Mouse (Mus musculus) kidney, postnatal 14 days (tissue): ENCODE results near the gene Myh7b.
"Not testable (repeated sequence)": the region's sequence is repeated elsewhere in the genome, so short reads cannot be mapped to it uniquely, and the experiment has no call there.

Experiments
- DNase-seq: peaks from one replicate; pipeline ENCODE4 v3.0.0; 2022; ENCODE audit warnings: mixed read lengths

Myh7b gene

DNA sequence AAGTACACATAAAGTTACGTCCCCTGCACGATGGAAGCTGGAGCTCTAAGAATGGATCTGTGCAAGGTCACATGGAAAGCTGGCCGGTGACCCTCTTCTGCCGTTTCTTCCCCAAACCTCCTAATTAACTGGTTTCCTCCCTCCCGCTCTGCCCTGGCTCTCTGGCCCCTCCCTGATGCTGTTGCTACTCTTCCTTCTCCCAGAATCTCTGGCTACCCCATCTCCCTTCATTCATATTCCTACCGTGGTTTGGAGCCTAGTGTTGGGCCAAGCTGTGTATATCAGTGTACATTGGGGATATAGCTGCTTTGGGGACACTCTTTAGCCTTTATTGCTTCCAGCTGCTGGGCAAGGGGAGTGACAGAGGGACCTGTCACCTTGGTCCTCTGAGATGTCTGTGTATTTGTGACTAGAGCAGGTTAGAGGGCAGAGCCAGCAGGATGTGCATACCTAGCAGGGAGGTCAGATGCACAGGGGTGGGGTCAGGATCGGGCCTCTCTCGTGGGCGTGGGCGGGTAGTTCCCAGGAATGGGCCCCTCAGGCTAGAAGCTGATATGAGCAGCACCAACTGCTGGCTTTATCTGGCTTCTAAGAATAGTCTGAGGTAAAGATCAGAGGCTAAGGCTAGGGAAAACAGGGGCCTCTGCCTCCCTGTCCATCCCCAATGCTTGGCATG is 6.3 kb upstream of the Myh7b start:
- DNase-seq: no peak

- DNase-seq: not testable (repeated sequence)
Observed at GRCm38 (mm10) chr2:155605236-155605589, 5.8 kb upstream of the Myh7b start.

GRCm38 (mm10) chr2:155606360-155606759 is 4.7 kb upstream of the Myh7b start:
- DNase-seq: no peak

GRCm38 (mm10) chr2:155611834-155612550 is 980 bp downstream of the Myh7b start:
- DNase-seq: no peak

GRCm38 (mm10) chr2:155613326-155613755 is 2.3 kb downstream of the Myh7b start:
- peak; percentile 62 for DNase-seq

DNA sequence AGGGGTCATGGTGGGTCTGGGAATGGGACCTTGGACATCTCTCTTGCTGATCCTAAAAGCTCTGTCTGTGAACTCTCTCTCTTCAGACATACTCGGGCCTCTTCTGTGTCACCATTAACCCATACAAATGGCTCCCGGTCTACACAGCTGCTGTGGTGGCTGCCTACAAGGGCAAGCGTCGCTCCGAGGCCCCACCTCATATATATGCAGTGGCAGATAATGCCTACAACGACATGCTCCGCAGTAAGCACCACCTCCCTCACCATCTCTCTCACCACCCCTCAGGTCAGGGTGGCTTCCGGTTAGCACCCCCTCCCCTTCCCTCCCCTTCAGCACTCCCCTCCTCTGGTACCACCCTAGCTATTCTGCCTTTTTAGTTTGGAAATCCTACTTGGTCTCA is 2.9 kb downstream of the Myh7b start:
- DNase-seq: no peak

- DNase-seq: no peak
Observed at GRCm38 (mm10) chr2:155616971-155617370, 6.0 kb downstream of the Myh7b start.

DNA sequence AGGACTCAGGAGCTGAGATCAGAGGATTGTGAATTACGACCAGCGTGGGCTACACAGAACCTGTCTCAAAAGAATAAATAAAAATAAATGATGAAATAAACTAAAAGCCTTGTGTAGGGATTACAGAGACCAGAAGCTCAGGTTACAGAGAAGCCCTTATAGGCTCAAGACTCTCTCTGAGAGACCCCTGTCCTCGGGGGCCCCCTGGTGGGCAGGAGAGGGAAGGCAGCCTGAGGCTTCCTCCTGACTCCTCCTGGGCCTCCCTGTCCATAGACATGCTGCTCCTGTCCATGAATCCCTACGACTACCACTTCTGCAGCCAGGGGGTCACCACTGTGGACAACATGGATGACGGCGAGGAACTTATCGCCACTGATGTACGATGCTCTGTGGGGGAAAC is 8.8 kb downstream of the Myh7b start:
- DNase-seq: peak; percentile 90

- no peak for DNase-seq
Observed at GRCm38 (mm10) chr2:155622606-155623005, 11.6 kb downstream of the Myh7b start.

- no peak for DNase-seq
Observed at GRCm38 (mm10) chr2:155623996-155624395, 13.0 kb downstream of the Myh7b start.

GRCm38 (mm10) chr2:155624730-155625129 is 13.7 kb downstream of the Myh7b start:
- DNase-seq: no peak

DNA sequence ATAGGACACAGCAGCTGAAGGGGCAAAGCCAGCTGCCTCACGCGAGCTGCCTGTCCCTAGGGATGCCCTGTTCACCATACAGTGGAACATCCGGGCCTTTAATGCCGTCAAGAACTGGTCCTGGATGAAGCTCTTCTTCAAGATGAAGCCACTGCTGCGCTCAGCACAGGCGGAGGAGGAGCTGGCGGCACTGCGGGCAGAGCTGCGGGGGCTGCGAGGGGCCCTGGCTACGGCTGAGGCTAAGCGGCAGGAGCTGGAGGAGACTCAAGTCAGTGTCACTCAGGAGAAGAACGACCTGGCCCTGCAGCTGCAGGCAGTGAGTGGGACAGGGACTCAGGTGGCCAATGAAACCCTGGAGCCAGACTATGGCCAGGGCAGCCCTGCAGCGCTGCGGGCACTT is 15.3 kb downstream of the Myh7b start:
- DNase-seq: no peak

DNA sequence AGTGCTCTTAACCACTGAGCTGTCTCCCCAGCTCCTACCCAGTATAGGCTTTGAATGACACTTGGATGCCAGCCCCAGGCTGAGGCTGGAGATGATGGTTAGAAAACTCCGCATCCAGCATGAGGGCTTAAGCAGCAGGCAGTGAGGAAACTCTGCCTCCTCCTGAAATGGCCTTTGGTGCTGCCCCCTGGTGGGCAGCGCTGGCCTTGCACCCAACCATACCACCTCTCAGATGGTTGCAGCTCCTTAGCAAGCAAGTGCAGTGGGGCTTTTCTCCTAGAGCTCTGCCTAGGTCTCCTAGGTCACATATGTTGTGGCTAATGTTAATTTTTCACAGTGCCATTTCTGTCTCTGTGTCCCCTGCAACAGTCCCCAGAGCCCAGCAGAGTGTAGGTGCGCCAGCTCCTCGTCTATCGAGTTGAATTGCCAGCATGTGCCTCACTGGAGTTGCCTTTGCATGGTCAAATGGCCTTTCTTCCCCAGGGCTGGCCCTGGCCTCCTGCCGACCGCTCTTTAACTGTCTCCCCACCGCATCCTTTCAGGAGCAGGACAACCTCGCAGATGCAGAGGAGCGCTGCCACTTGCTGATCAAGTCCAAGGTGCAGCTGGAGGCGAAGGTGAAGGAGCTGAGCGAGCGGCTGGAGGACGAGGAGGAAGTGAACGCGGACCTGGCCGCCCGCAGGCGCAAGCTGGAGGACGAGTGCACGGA is 16.2 kb downstream of the Myh7b start:
- peak; percentile 72 for DNase-seq

GRCm38 (mm10) chr2:155628112-155628511 is 17.1 kb downstream of the Myh7b start:
- DNase-seq: no peak

DNA sequence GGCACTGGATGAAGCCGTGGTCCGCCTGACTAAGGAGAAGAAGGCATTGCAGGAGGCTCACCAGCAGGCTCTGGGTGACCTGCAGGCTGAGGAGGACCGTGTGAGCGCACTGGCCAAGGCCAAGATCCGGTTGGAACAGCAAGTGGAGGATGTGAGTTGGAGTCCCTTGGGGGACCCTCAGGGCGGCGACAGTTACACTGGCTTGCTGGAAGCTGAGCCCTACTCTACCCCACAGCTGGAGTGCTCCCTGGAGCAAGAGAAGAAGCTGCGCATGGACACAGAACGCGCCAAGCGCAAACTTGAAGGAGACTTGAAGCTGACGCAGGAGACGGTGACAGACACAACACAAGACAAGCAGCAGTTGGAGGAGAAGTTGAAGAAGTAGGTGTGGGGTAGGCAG is 17.5 kb downstream of the Myh7b start:
- no peak for DNase-seq

GRCm38 (mm10) chr2:155629231-155629661 is 18.2 kb downstream of the Myh7b start:
- peak; percentile 52 for DNase-seq

- DNase-seq: no peak
Observed at GRCm38 (mm10) chr2:155630153-155630552, 19.1 kb downstream of the Myh7b start.

DNA sequence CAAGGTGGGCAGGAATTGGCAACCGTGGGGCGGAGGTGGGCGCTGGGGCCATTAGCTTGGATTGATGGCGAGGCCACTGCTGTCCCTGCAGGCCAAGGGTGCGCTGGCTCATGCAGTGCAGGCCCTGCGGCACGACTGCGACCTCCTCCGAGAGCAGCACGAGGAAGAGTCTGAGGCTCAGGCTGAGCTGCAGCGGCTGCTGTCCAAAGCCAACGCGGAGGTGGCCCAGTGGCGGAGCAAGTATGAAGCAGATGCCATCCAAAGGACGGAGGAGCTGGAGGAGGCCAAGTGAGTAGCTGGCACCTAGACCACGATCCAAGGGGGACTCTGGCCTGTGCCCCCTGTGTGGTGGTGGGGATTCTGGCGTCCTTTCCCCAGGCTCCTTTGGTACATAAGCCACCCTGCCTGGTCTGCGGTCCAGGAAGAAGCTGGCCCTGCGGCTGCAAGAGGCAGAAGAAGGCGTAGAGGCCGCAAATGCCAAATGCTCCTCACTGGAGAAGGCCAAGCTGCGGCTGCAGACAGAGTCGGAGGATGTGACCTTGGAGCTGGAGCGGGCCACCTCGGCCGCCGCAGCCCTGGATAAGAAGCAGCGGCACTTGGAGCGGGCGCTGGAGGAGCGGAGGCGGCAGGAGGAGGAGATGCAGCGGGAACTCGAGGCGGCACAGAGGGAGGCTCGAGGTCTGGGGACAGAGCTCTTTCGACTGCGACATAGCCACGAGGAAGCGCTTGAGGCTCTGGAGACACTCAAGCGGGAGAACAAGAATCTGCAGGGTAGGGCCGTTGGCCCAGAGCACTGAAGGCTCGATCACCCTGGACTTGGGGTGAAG is 19.8 kb downstream of the Myh7b start:
- no peak for DNase-seq

- DNase-seq: no peak
Observed at GRCm38 (mm10) chr2:155632138-155632936, 21.3 kb downstream of the Myh7b start.

- no peak for DNase-seq
Observed at GRCm38 (mm10) chr2:155633121-155633520, 22.1 kb downstream of the Myh7b start.

DNA sequence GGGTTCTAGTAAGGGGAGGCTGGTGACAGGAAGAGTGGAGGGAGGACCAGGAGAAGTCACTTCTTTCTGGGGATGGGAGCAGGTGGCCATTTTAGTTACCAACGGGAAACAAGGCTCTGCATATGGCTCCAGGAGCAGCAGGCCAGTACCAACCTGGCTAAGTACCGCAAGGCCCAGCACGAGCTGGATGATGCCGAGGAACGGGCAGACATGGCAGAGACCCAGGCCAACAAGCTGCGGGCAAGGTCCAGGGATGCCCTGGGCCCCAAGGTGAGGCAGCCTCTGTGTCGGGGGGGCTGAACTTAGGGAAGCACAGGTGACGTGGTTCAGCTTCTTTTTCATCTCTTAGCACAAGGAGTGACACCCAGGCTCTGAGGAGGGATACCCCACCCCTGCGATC is 22.7 kb downstream of the Myh7b start:
- no peak for DNase-seq

- DNase-seq: no peak
Observed at GRCm38 (mm10) chr2:155634562-155634961, 23.6 kb downstream of the Myh7b start.
